In genomic region chr4:22114451-22114850, GRCm38 (mm10) we compare ENCODE assay signal across 20 mouse cellular contexts.
DNase-seq lines count a peak whose midpoint lies in the region; ATAC-seq and TF ChIP-seq lines count a peak whose summit lies in the region.
"Had no signal": no experiment of that assay in that cellular context is flagged by ENCODE, and none has a peak within 500 bp of the region (broad histone marks: within the 10 kb centered on the region; RNA-seq: fewer than 3 reads in every experiment).

No protein-coding gene starts in this region.

- H3K27ac ChIP-seq in liver, postnatal 0 days (ENCODE audit: low read depth) = no peak overlapping the region

- no peak for TF ChIP-seq EP300 in liver, postnatal 0 days (IDR thresholded peaks at IDR 0.05; ENCODE audit: low read depth)

- no peak for TF ChIP-seq CTCF in liver, postnatal 0 days (IDR thresholded peaks at IDR 0.05; ENCODE audit: low read depth)

- no peak overlapping the region for H3K9ac ChIP-seq in liver, postnatal 0 days (replicated peaks)

- no peak overlapping the region for H3K4me2 ChIP-seq in liver, postnatal 0 days (ENCODE audit: low read depth, low read length)

- no peaks in the 10 kb centered on the region for H3K27me3 ChIP-seq in liver, postnatal 0 days (ENCODE audit: insufficient read depth, low read length)
- H3K27me3 ChIP-seq: Patski had no signal

- no peaks in the 10 kb centered on the region for H3K9me3 ChIP-seq in liver, postnatal 0 days (ENCODE audit: low read length)
- H3K9me3 ChIP-seq: G1E had no signal

- no peak for ATAC-seq in liver, postnatal 0 days
- ATAC-seq: activated CD4-positive, CD25-positive, alpha-beta regulatory T cell, adult 4 months; CD4-positive, CD25-positive, alpha-beta regulatory T cell, adult 4 months; Patski had no signal

- no peaks in the 10 kb centered on the region for H3K36me3 ChIP-seq in liver, postnatal 0 days (replicated peaks; ENCODE audit: insufficient read depth, low read length)
- H3K36me3 ChIP-seq: G1E had no signal

- no peaks in the 10 kb centered on the region for H3K4me1 ChIP-seq in liver, postnatal 0 days (ENCODE audit: insufficient read depth)

- no peak overlapping the region for H3K4me3 ChIP-seq in liver, postnatal 0 days (ENCODE audit: low read depth, low read length)

- DNase-seq in R1 (ENCODE audit: low read depth, low spot score) (peak; percentile 57), ZHBTc4 (ENCODE audit: low read depth, low spot score) (peak; percentile 33)
- no peak for DNase-seq in lung, adult 18-20 months
- DNase-seq in liver, postnatal 0 days = no peak
- DNase-seq: adrenal gland, adult 2 months; adrenal gland, adult 8-10 months; adrenal gland, postnatal 10 days; adrenal gland, postnatal 14 days; adrenal gland, postnatal 25 days; adrenal gland, postnatal 36 days; B cell, adult 2 months; cerebellum, adult 11 months; cerebellum, adult 11-12 months; cerebellum, adult 18-20 months; cerebellum, adult 2 months; cerebellum, adult 8-10 months had no signal

Comparison
In these comparisons a context has a peak if more than half of its experiments do, and no peak if none do; other contexts are left out.
1. DNase-seq: peak in R1 (single experiment) and ZHBTc4 (single experiment); none in lung, adult 18-20 months (0 of 2) and liver, postnatal 0 days (single experiment).